Mouse (Mus musculus): ENCODE data around the gene Pgd. TPM values are rescaled to one million over a fixed set of nuclear protein-coding genes. Genes with fewer than 3 reads are reported as not detected.
A peak's percentile ranks its signal among the peaks of the same experiment; 100 is the strongest.

The Pgd gene
- polyA plus RNA-seq, 1 experiment from 2014 or later = 116 TPM

DNA sequence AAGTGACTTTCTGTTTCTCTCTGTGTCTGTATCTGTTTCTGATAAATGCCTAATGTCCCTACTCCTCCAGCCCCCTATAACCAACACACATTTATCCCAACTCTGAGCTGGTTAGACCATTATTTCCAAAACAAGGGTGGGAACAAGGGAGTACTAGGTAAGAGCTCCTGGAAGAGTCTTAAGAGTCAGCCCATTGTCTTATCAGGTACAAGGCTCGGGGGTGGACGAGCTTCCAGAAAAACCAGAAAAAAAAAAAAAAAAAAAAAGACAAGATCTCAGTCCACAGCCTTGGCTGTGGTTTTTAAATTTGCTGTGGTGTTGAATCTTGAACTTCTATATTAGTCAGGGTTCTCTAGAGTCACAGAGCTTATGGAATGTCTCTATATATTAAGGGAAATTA lies 1.4 kb upstream of the Pgd start:
- Histone ChIP-seq H3K4me1 (peaks cover 12% of the 10 kb centered on the region), H3K9ac (no peak overlapping the region), H3K9me3 (no peaks in the 10 kb centered on the region), H3K4me2 (replicated peaks) (no peak overlapping the region), H3K27me3 (no peaks in the 10 kb centered on the region), H3K36me3 (peaks cover 11% of the 10 kb centered on the region; the same call in 1 of the 2 replicates), H3K4me3 (no peak overlapping the region), H3K27ac (no peak overlapping the region)
- no peak for ATAC-seq (ENCODE audit: insufficient number of reproducible peaks, insufficient read depth, low FRiP score, low TSS enrichment)
- 81% methylated on average over 2 of the region's 2 CpGs for WGBS

DNA sequence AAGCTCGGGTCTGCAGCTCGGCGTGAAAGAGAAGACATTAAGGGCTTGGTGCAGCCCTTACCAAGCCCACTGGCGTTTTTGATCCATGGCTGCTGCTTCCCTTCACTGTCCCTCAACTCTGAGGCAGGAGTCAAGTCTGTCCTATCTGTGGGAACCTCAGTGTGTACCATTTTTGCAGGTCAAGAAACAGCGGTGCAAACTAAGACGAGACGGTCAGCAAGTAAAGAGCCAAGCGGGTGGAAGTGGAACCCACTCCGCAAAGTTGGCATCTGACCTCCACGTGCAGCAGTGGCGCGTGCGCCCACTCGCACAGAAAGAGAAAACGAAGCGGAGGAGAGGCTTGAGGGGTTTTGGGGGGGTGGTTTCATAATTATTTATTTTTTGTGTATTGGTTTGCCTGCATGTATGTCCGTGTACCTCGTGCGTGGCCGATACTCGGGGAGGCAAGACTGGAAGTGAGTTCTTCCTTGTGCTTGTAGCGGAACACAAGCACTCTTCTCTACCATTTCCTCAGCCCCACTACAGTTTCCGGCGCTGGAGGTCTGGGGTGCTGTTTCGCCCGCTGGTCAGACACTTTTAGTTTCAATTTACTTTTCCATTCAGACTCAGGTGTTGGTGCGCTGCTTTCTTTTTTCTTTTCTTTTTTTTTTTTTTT lies 513 bp upstream of the Pgd start:
- Histone ChIP-seq H3K27ac (peak overlapping the region; percentile 83), H3K27me3 (no peaks in the 10 kb centered on the region), H3K9me3 (no peaks in the 10 kb centered on the region), H3K9ac (peak overlapping the region; percentile 62), H3K4me2 (replicated peaks) (peak overlapping the region; percentile 84), H3K4me1 (peaks cover 7% of the 10 kb centered on the region), H3K4me3 (peak overlapping the region; percentile 98), H3K36me3 (peaks cover 17% of the 10 kb centered on the region; the same call in 1 of the 2 replicates)
- WGBS = 2% methylated on average over 27 of the region's 27 CpGs
- ATAC-seq (ENCODE audit: insufficient number of reproducible peaks, insufficient read depth, low FRiP score, low TSS enrichment) = peak; percentile 29; the same call in 1 of the 2 replicates

DNA sequence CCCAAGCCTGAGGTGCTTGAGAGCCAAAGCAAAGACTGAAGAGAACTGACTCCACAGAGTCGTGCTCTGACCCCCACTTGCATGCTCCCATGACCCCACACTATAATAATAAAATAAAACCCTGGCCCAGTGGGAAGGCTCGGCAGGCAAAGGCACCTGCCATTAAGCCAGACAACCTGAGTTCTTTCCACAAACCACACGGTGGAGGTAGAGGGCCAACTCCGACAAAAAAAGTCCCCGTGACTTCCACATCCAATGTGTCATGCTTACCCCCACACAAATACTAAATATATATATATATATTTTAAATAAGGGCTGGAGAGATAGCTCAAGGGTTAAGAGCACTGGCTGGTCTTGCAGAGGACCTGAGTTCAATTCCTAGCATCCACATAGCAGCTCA lies 2.4 kb downstream of the Pgd start:
- Histone ChIP-seq H3K27ac (no peak overlapping the region), H3K4me3 (no peak overlapping the region), H3K4me2 (replicated peaks) (no peak overlapping the region), H3K9ac (0 out of 2 replicates have a peak overlapping the region, but pooled peaks have one; percentile 4), H3K4me1 (peaks cover 7% of the 10 kb centered on the region), H3K9me3 (no peaks in the 10 kb centered on the region), H3K36me3 (peaks cover 44% of the 10 kb centered on the region), H3K27me3 (no peaks in the 10 kb centered on the region)
- ATAC-seq (ENCODE audit: insufficient number of reproducible peaks, insufficient read depth, low FRiP score, low TSS enrichment) = no peak
- 63% methylated on average over 5 of the region's 5 CpGs for WGBS

DNA sequence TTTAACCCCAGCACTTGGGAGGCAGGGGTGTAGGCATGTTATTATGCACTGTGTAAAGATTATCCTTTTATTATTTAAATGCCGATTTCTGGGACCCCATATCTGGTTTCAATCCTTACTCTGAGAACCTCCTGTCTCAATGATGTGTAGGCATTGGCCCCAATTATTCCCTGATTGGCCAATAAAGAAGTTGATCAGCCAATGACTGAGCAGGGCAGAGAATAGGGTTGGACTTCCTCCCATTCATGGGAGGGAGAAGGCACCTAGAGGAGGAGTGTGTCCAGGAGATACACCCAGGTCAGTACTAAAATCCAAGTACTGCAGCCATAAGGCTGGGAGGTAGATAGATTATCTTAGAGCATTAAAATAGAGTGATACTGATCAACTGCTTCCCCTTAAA lies 3.4 kb downstream of the Pgd start:
- H3K9ac ChIP-seq = no peak overlapping the region
- no peaks in the 10 kb centered on the region for H3K9me3 ChIP-seq
- WGBS = 42% methylated on average over 1 of the region's 1 CpGs
- H3K4me1 ChIP-seq = peaks cover 7% of the 10 kb centered on the region
- no peak overlapping the region for H3K27ac ChIP-seq
- ATAC-seq (ENCODE audit: insufficient number of reproducible peaks, insufficient read depth, low FRiP score, low TSS enrichment) = no peak
- H3K36me3 ChIP-seq = peaks cover 54% of the 10 kb centered on the region
- H3K27me3 ChIP-seq = no peaks in the 10 kb centered on the region
- H3K4me2 ChIP-seq (replicated peaks) = no peak overlapping the region
- no peak overlapping the region for H3K4me3 ChIP-seq

DNA sequence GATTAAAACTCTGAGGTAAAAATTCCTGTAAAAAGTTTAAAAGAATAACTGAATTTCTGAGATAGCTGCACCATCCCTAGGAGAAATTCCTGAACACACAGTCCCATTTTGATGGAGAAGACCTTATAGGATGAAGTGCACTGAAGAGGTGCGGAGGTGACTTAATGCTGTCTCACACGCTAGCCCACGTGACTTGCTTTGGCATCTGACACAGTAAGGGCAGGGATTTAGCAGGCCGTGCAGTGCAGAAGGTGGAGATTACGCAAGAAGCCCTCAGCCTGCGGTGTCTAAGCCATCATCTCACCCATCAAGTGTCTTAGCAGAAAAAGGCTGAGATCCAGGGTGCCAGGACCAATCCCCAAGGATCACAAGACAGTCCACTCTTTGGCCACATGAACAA lies 5.4 kb downstream of the Pgd start:
- no peaks in the 10 kb centered on the region for H3K9me3 ChIP-seq
- no peak for ATAC-seq (ENCODE audit: insufficient number of reproducible peaks, insufficient read depth, low FRiP score, low TSS enrichment)
- H3K36me3 ChIP-seq = peaks cover 74% of the 10 kb centered on the region
- 93% methylated on average over 6 of the region's 6 CpGs for WGBS
- peaks cover 7% of the 10 kb centered on the region for H3K4me1 ChIP-seq
- no peak overlapping the region for H3K4me2 ChIP-seq (replicated peaks)
- no peak overlapping the region for H3K4me3 ChIP-seq
- H3K27ac ChIP-seq = no peak overlapping the region
- H3K9ac ChIP-seq = no peak overlapping the region
- no peaks in the 10 kb centered on the region for H3K27me3 ChIP-seq

DNA sequence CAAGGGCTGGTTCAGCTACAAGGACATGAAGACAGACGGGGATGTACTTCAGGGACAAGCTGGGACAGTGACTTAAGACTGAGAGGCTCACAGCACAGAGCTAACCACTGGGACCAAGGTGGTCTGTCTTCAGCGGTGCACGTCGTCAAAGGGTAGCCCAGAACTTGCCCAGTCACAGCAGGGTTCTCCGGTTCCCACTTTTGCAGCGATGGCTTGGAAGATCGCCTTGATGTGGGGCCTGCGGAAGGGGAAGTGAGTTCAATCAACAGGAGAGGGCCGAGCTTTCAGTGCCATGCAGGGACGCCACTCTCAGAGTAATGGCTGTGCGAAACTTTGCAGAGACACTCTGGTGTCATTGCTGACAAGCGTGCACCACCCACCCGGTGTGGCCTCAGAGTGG lies 6.7 kb downstream of the Pgd start:
- Histone ChIP-seq H3K27me3 (no peaks in the 10 kb centered on the region), H3K27ac (no peak overlapping the region), H3K4me1 (no peaks in the 10 kb centered on the region), H3K36me3 (peaks cover 87% of the 10 kb centered on the region), H3K9me3 (no peaks in the 10 kb centered on the region), H3K9ac (no peak overlapping the region), H3K4me2 (replicated peaks) (no peak overlapping the region), H3K4me3 (no peak overlapping the region)
- ATAC-seq (ENCODE audit: insufficient number of reproducible peaks, insufficient read depth, low FRiP score, low TSS enrichment) = no peak
- WGBS = 89% methylated on average over 13 of the region's 13 CpGs

DNA sequence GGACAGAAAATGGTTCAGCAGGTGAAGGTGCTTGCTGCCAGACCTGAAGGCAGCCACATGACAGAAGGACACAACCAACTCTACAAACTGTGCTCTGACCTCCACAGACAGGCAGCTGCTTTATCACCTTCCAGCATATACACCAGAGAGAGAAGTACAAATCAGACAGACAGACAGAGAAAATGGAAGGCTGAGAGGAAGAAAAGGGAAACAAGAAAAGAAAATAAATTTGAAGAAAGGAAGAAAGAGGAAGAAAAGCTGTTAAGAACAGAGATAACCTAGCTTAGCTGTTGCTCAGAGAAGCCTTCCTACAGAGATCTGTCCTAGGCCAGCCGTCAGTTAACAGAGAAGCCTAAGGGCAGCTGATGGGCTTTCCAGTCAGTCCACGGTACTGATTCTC lies 7.4 kb downstream of the Pgd start:
- H3K4me1 ChIP-seq = no peaks in the 10 kb centered on the region
- 84% methylated on average over 2 of the region's 2 CpGs for WGBS
- ATAC-seq (ENCODE audit: insufficient number of reproducible peaks, insufficient read depth, low FRiP score, low TSS enrichment) = no peak
- no peak overlapping the region for H3K4me3 ChIP-seq
- no peak overlapping the region for H3K4me2 ChIP-seq (replicated peaks)
- H3K9ac ChIP-seq = no peak overlapping the region
- no peaks in the 10 kb centered on the region for H3K27me3 ChIP-seq
- H3K9me3 ChIP-seq = no peaks in the 10 kb centered on the region
- no peak overlapping the region for H3K27ac ChIP-seq
- H3K36me3 ChIP-seq = peaks cover 90% of the 10 kb centered on the region

DNA sequence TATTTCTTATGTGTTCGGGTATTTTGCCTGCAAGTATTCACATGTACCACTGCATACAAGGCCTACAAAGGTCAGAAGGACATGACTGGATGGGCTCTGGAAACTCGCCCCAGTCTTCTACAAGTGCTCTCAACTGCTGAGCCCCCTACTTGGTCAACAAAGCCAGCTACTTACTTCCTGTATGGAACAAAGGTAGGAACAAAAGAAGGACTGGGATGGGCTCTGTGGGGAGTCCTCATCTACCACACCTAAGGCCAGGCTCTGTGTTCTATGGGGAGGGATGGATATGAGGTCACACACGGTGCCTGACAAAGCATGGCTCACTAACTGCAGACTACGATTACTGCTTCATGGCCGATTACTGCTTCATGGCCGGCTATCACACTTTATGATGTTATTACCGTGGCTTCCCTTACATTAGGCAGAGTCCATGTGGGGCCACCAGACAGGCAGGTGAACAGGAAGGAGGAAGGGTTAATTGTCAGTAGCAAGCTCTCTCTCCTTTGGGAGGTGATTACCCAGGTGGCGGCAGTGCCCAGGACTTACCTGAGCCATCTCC lies 9.1 kb downstream of the Pgd start:
- Histone ChIP-seq H3K4me3 (no peak overlapping the region), H3K27ac (no peak overlapping the region), H3K4me2 (replicated peaks) (no peak overlapping the region), H3K9ac (no peak overlapping the region), H3K36me3 (peaks cover 98% of the 10 kb centered on the region), H3K27me3 (no peaks in the 10 kb centered on the region), H3K4me1 (no peaks in the 10 kb centered on the region), H3K9me3 (no peaks in the 10 kb centered on the region)
- no peak for ATAC-seq (ENCODE audit: insufficient number of reproducible peaks, insufficient read depth, low FRiP score, low TSS enrichment)
- 93% methylated on average over 8 of the region's 8 CpGs for WGBS

DNA sequence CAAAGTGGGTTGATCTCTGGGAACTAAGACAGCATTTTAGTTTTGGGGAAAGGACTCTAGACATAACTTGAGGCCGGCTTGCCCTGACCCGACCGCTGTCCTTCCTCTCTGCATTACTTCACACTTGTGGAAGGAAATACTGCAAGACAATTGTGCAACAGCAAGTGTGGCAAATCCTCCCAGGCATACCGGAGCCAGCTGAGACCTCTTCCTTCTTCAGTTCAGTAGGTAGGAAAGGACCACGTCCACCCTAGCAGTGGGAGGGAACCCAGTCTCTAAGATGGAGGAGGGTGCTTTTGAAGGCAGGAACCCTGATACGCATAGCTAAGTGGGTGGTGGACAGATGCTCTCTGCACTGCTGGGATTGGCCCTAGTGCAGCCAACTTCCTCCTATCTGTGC lies 10.9 kb downstream of the Pgd start:
- H3K9ac ChIP-seq = no peak overlapping the region
- H3K4me3 ChIP-seq = no peak overlapping the region
- WGBS = 93% methylated on average over 6 of the region's 6 CpGs
- no peaks in the 10 kb centered on the region for H3K27me3 ChIP-seq
- no peaks in the 10 kb centered on the region for H3K4me1 ChIP-seq
- peaks cover 99% of the 10 kb centered on the region for H3K36me3 ChIP-seq
- H3K9me3 ChIP-seq = no peaks in the 10 kb centered on the region
- H3K4me2 ChIP-seq (replicated peaks) = no peak overlapping the region
- H3K27ac ChIP-seq = no peak overlapping the region
- ATAC-seq (ENCODE audit: insufficient number of reproducible peaks, insufficient read depth, low FRiP score, low TSS enrichment) = no peak

DNA sequence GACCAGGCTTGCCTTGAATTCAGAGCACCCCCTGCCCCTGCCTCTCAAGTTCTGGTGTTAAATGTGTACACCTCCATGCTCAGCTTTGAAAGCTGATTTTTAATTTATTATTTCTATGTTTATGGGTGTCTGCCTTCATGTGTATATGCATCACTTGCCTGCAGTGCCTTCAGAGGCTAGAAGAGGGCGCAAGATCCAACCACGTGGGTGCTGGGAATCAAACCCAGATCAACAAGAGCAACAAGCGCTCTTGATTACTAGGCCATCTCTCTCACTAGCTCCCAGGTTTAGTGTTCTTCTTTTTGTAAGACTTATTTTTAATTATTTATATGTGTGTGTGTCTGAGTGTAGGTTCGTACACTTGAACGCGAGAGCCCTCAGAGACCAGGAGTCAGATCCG lies 11.7 kb downstream of the Pgd start:
- no peaks in the 10 kb centered on the region for H3K4me1 ChIP-seq
- H3K27me3 ChIP-seq = no peaks in the 10 kb centered on the region
- no peak overlapping the region for H3K9ac ChIP-seq
- H3K27ac ChIP-seq = no peak overlapping the region
- H3K36me3 ChIP-seq = peaks cover 99% of the 10 kb centered on the region
- no peak overlapping the region for H3K4me2 ChIP-seq (replicated peaks)
- WGBS = 97% methylated on average over 7 of the region's 7 CpGs
- H3K4me3 ChIP-seq = no peak overlapping the region
- no peak for ATAC-seq (ENCODE audit: insufficient number of reproducible peaks, insufficient read depth, low FRiP score, low TSS enrichment)
- H3K9me3 ChIP-seq = no peaks in the 10 kb centered on the region

DNA sequence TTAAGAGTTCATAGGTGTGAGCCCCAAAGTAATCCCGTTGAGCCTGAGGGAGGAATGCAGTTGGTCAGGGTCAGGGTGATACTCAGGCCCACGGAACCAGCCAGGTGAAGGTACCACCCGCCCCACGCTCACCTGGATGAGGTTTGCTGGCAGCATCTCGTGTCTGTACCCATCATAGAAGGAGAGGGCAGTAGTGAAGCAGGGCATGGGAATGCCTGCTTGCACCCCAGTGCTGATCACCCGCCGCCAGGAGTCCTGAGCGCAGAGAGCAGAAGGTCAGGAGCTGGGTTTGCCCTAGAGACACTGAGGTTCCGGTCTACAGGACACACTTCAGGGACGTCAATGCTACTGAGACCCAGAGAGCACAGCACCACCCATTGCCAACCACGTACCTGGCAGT lies 15.8 kb downstream of the Pgd start:
- Histone ChIP-seq H3K9ac (no peak overlapping the region), H3K27ac (no peak overlapping the region), H3K4me1 (no peaks in the 10 kb centered on the region), H3K36me3 (peaks cover 63% of the 10 kb centered on the region), H3K4me3 (no peak overlapping the region), H3K9me3 (no peaks in the 10 kb centered on the region), H3K27me3 (no peaks in the 10 kb centered on the region), H3K4me2 (replicated peaks) (no peak overlapping the region)
- WGBS = 90% methylated on average over 11 of the region's 11 CpGs
- no peak for ATAC-seq (ENCODE audit: insufficient number of reproducible peaks, insufficient read depth, low FRiP score, low TSS enrichment)

DNA sequence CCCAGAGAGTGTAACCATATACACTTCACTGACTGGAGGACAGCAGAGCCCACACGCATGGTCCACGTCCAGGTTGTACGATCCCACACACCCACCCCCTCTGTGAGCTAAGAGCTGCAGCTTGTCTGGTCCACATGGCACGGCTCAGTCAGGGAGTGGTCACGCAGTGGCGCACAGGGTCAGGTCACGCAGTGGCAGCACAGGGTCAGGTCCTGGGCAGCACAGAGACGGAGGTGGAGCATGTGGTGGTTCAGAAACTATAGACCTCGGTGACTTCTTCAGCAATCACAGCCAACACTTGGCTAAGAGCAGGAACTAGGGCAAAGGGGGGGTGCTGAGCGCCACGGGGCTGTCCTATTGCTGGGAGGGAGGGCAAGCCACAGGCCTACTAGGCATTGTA lies 16.3 kb downstream of the Pgd start:
- Histone ChIP-seq H3K4me2 (replicated peaks) (no peak overlapping the region), H3K4me3 (no peak overlapping the region), H3K36me3 (peaks cover 59% of the 10 kb centered on the region), H3K4me1 (no peaks in the 10 kb centered on the region), H3K9me3 (no peaks in the 10 kb centered on the region), H3K27ac (no peak overlapping the region), H3K27me3 (no peaks in the 10 kb centered on the region), H3K9ac (no peak overlapping the region)
- no peak for ATAC-seq (ENCODE audit: insufficient number of reproducible peaks, insufficient read depth, low FRiP score, low TSS enrichment)
- 76% methylated on average over 11 of the region's 11 CpGs for WGBS
